Mouse (Mus musculus) testis, adult 2 months (tissue): ENCODE measurements around the gene Akap5.

Source experiments
- CTCF ChIP-seq: fragments of 200-500 bp; IDR thresholded peaks from 2 replicates; pipeline ENCODE4 v1.5.1; 2012; ENCODE audit warnings: low read depth, mild to moderate bottlenecking, inconsistent platforms, low read length, moderate library complexity; ENCODE audit not compliant: control insufficient read depth, insufficient read depth, insufficient replicate concordance
- POLR2A ChIP-seq: fragments of 200-500 bp; IDR thresholded peaks from 2 replicates; pipeline ENCODE4 v1.6.1; 2012; ENCODE audit warnings: low read depth, mild to moderate bottlenecking, inconsistent platforms, low read length, moderate library complexity; ENCODE audit not compliant: control insufficient read depth

DNA sequence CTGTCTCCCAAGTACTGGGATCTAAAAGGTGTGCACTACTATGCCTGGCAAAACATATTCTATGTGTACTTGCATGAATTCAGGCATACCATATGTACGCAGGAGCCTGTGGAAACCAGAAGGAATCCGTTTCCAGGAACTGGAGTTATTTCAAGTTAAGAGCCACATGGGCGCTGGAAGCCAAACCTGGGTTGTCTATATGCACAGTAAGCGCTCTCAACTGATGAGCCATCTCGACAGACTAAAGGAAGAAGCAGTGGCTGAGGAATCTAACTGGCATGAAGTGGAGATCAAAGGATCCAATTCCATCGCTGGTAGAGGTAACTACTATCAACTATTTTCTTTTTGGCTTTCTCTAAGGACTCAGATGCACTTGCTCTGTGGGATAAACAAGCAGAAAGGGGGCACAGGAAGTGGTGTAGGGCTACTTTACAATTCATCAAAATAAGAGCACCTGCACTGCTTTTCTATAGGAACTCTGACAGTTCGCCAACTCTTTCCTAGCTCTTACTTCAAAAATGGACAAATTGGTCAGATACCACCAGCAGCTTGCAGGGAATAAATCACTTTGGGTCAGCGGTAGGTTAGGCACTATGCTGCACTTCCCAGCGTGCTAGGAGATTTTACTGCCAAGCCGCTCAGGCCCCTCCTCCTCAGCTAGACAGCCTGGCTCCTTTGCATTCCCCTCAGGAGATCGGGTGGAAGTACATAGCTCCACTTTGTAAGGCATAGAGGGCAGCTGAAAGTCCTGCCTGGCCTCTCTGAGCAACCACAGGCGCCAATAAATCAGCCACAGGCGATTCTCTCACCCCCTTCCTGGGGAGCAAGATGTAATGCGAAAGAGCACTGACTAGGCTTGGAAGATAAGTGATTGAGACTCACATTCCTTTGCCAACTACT lies 42.7 kb downstream of the Akap5 start:
- TF ChIP-seq CTCF (no peak), POLR2A (no peak)
